Mouse (Mus musculus) heart, postnatal 0 days (tissue): ENCODE data around the gene Mcl1.

Experiments
- CTCF ChIP-seq: IDR thresholded peaks from 2 replicates; pipeline ENCODE4 v1.5.1; 2016; ENCODE audit warnings: antibody characterized with exemption, control low read depth, low read depth
- EP300 ChIP-seq: IDR thresholded peaks from 2 replicates; pipeline ENCODE4 v1.6.1; 2016; ENCODE audit warnings: antibody characterized with exemption, low read depth

DNA sequence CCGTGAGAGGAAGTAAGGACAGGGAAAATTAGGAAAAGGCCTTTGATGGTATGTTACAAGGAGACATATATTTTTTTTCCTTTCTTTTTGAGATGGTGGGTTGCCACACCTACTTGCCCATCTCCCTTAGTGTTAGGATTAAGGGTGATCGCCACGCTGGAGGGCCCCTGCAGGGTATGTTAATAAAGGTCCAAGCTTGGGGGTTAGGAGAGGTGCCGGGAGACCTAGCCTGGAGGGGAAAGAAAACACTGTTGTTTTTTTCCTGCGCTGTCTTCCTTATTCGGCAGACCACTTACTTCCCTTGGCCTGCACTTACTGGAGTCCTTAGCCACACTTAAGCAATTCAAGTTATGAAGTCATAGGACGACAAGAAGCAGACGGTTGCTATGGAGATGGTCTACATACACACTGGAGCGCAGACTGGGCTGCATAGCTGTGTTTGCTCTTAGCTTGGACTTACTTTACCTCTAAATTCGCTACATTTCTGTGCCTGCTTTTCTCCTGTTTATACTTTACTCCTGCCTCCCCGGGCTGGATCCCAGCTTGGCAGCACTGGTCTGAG lies 5.0 kb upstream of the Mcl1 start:
- TF ChIP-seq CTCF (no peak), EP300 (no peak)
